Mouse (Mus musculus): ENCODE results near the gene Catsper4.

DNA sequence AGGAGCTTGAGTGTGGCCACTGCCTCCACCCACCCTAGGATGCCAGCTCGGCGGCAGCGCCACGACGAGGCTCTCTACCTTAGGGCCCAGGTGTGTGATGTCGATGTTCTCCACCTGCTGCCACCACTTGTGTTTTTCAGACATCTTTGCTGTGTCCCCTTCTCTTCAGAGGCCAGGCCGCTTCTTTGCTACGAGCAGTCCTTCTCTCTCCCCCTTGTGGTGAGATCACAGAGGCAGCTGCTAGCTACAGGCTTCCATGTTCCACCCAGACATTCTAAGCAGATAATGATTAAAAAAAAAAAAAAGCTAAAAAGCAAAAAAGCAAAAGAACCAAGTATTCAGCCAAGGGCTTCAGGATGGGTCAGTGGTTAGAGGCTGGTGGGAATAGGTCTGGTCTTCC is at the start of gene Catsper4:
- no peak for TF ChIP-seq GATA1 (IDR thresholded peaks at IDR 0.05; ENCODE audit: low read length)
- TF ChIP-seq TAL1 (IDR thresholded peaks at IDR 0.05; ENCODE audit: low read length): no peak
